Mouse (Mus musculus) erythroblast, embryonic 14.5 days (primary cell): ENCODE measurements around the gene BC107364.

Experiments
- GATA1 ChIP-seq: IDR thresholded peaks from 2 replicates; pipeline ENCODE4 v1.6.1; 2012; ENCODE audit warnings: low read length, inconsistent platforms, mixed read lengths
- TAL1 ChIP-seq: IDR thresholded peaks from 3 replicates; pipeline ENCODE4 v1.6.1; 2012; ENCODE audit warnings: low read length, inconsistent platforms, mixed read lengths

- TF ChIP-seq TAL1: no peak
- no peak for TF ChIP-seq GATA1
Observed at GRCm38 (mm10) chr3:96405004-96405403, 47.1 kb downstream of the BC107364 start.
